Mouse (Mus musculus): Measurements from ENCODE around the gene Auts2. TPM values are rescaled to one million over a fixed set of nuclear protein-coding genes. Genes with fewer than 3 reads are reported as not detected.

Auts2 gene
- polyA plus RNA-seq, 1 experiment from 2014 or later, result 1.0 TPM

- Histone ChIP-seq H3K27me3 (ENCODE audit: insufficient read depth, low read length) (no peaks in the 10 kb centered on the region), H3K36me3 (replicated peaks; ENCODE audit: insufficient read depth, low read length) (no peaks in the 10 kb centered on the region), H3K4me3 (ENCODE audit: low read depth, low read length) (no peak overlapping the region), H3K4me2 (ENCODE audit: low read depth, low read length) (no peak overlapping the region), H3K4me1 (ENCODE audit: insufficient read depth) (no peaks in the 10 kb centered on the region), H3K9ac (replicated peaks) (no peak overlapping the region), H3K9me3 (ENCODE audit: low read length) (no peaks in the 10 kb centered on the region), H3K27ac (ENCODE audit: low read depth) (no peak overlapping the region)
- 78% methylated on average over 7 of the region's 7 CpGs for WGBS (ENCODE audit: insufficient replicate concordance)
- DNase-seq, result no peak
- TF ChIP-seq CTCF (IDR thresholded peaks at IDR 0.05; ENCODE audit: low read depth) (no peak), EP300 (IDR thresholded peaks at IDR 0.05; ENCODE audit: low read depth) (no peak)
- ATAC-seq, result no peak
Observed at GRCm38 (mm10) chr5:132008703-132009222, 534.4 kb downstream of the Auts2 start.

DNA sequence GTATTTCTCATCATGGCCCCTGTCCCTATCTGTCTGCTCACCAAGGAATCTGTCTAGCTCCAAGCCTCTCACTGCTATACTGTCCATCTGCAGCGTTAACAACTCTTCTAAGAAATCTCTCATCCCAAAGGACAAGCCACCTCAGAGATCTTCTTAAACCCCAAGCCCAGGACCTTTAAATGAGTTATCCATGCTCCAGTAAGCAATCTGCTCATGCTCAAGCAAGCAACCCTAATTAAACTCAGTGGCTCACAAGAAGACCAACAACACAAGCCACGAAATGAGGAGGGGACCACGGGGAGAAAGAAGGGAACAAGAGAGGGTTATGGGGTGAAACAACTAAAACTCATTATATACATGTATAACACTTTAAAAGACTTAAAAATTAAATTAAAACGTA is 535.2 kb downstream of the Auts2 start:
- no peaks in the 10 kb centered on the region for H3K4me1 ChIP-seq (ENCODE audit: insufficient read depth)
- no peak overlapping the region for H3K4me2 ChIP-seq (ENCODE audit: low read depth, low read length)
- H3K9ac ChIP-seq (replicated peaks), result no peak overlapping the region
- H3K4me3 ChIP-seq (ENCODE audit: low read depth, low read length), result no peak overlapping the region
- DNase-seq (no peak), ATAC-seq (no peak)
- H3K27ac ChIP-seq (ENCODE audit: low read depth), result no peak overlapping the region
- H3K9me3 ChIP-seq (ENCODE audit: low read length), result no peaks in the 10 kb centered on the region
- no peak for TF ChIP-seq CTCF (IDR thresholded peaks at IDR 0.05; ENCODE audit: low read depth)
- TF ChIP-seq EP300 (IDR thresholded peaks at IDR 0.05; ENCODE audit: low read depth), result no peak
- H3K27me3 ChIP-seq (ENCODE audit: insufficient read depth, low read length), result no peaks in the 10 kb centered on the region
- WGBS (ENCODE audit: insufficient replicate concordance), result 68% methylated on average over 4 of the region's 4 CpGs
- H3K36me3 ChIP-seq (replicated peaks; ENCODE audit: insufficient read depth, low read length), result no peaks in the 10 kb centered on the region

- ATAC-seq (no peak), DNase-seq (no peak)
- H3K27me3 ChIP-seq (ENCODE audit: insufficient read depth, low read length), result no peaks in the 10 kb centered on the region
- no peaks in the 10 kb centered on the region for H3K36me3 ChIP-seq (replicated peaks; ENCODE audit: insufficient read depth, low read length)
- H3K4me3 ChIP-seq (ENCODE audit: low read depth, low read length), result no peak overlapping the region
- 85% methylated on average over 12 of the region's 12 CpGs for WGBS (ENCODE audit: insufficient replicate concordance)
- no peaks in the 10 kb centered on the region for H3K4me1 ChIP-seq (ENCODE audit: insufficient read depth)
- H3K9me3 ChIP-seq (ENCODE audit: low read length), result no peaks in the 10 kb centered on the region
- H3K27ac ChIP-seq (ENCODE audit: low read depth), result no peak overlapping the region
- H3K9ac ChIP-seq (replicated peaks), result no peak overlapping the region
- no peak overlapping the region for H3K4me2 ChIP-seq (ENCODE audit: low read depth, low read length)
- TF ChIP-seq EP300 (IDR thresholded peaks at IDR 0.05; ENCODE audit: low read depth) (no peak), CTCF (IDR thresholded peaks at IDR 0.05; ENCODE audit: low read depth) (no peak)
Observed at GRCm38 (mm10) chr5:131992681-131993211, 550.4 kb downstream of the Auts2 start.

DNA sequence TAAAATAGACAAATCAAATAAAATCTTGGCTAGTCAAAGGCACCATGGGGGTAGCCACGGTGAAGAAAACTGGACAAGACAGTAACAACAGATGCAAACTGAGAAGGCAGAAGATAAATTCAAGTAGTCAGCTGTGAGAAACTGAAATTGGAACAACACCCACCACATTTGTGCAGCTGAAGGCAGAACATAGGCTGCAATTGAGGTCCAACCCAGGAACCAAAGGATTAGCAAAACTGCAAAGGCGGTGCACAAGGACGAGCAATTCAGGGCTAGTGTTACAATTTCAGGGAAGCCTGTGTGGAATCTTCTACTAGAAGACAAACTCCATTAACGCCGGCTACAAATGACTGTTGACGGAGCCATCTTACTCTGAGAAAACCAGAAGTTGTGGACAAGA is 550.9 kb downstream of the Auts2 start:
- no peak overlapping the region for H3K9ac ChIP-seq (replicated peaks)
- no peaks in the 10 kb centered on the region for H3K4me1 ChIP-seq (ENCODE audit: insufficient read depth)
- no peaks in the 10 kb centered on the region for H3K36me3 ChIP-seq (replicated peaks; ENCODE audit: insufficient read depth, low read length)
- no peaks in the 10 kb centered on the region for H3K27me3 ChIP-seq (ENCODE audit: insufficient read depth, low read length)
- H3K4me3 ChIP-seq (ENCODE audit: low read depth, low read length), result no peak overlapping the region
- TF ChIP-seq CTCF (IDR thresholded peaks at IDR 0.05; ENCODE audit: low read depth), result no peak
- no peak for TF ChIP-seq EP300 (IDR thresholded peaks at IDR 0.05; ENCODE audit: low read depth)
- no peak overlapping the region for H3K4me2 ChIP-seq (ENCODE audit: low read depth, low read length)
- no peak for ATAC-seq
- H3K9me3 ChIP-seq (ENCODE audit: low read length), result no peaks in the 10 kb centered on the region
- H3K27ac ChIP-seq (ENCODE audit: low read depth), result no peak overlapping the region
- no peak for DNase-seq
- WGBS (ENCODE audit: insufficient replicate concordance), result 88% methylated on average over 6 of the region's 6 CpGs

DNA sequence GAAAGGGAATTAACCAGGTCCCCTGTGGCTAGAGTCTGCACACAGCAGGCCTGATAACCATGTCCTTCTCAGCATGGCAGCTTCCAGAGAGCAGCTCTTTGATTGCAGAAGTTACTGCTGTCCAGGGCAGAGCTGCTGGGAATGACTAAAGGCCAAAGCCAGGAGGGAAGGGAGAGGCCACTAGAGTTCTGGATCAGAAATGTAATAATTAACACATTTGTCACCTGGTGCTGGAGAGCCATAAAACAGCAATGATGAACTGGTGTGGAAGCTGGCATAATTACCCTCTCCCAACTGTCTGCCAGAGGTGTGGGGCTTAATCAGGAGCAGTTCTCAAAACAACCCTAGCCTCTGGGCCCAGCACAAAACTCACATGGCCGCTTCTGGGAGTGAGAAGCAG is 552.6 kb downstream of the Auts2 start:
- TF ChIP-seq CTCF (IDR thresholded peaks at IDR 0.05; ENCODE audit: low read depth), result no peak
- TF ChIP-seq EP300 (IDR thresholded peaks at IDR 0.05; ENCODE audit: low read depth), result no peak
- ATAC-seq (no peak), DNase-seq (no peak)
- H3K9me3 ChIP-seq (ENCODE audit: low read length), result no peaks in the 10 kb centered on the region
- no peaks in the 10 kb centered on the region for H3K27me3 ChIP-seq (ENCODE audit: insufficient read depth, low read length)
- H3K4me3 ChIP-seq (ENCODE audit: low read depth, low read length), result no peak overlapping the region
- no peak overlapping the region for H3K4me2 ChIP-seq (ENCODE audit: low read depth, low read length)
- no peak overlapping the region for H3K9ac ChIP-seq (replicated peaks)
- WGBS (ENCODE audit: insufficient replicate concordance), result 50% methylated on average over 1 of the region's 1 CpGs
- no peaks in the 10 kb centered on the region for H3K36me3 ChIP-seq (replicated peaks; ENCODE audit: insufficient read depth, low read length)
- no peaks in the 10 kb centered on the region for H3K4me1 ChIP-seq (ENCODE audit: insufficient read depth)
- no peak overlapping the region for H3K27ac ChIP-seq (ENCODE audit: low read depth)

GRCm38 (mm10) chr5:131981451-131981850 is 561.7 kb downstream of the Auts2 start:
- no peak for DNase-seq
- H3K27ac ChIP-seq (ENCODE audit: low read depth), result no peak overlapping the region
- 68% methylated on average over 3 of the region's 3 CpGs for WGBS (ENCODE audit: insufficient replicate concordance)
- H3K4me3 ChIP-seq (ENCODE audit: low read depth, low read length), result no peak overlapping the region
- ATAC-seq, result no peak
- H3K9ac ChIP-seq (replicated peaks), result no peak overlapping the region
- no peaks in the 10 kb centered on the region for H3K9me3 ChIP-seq (ENCODE audit: low read length)
- no peaks in the 10 kb centered on the region for H3K4me1 ChIP-seq (ENCODE audit: insufficient read depth)
- no peak overlapping the region for H3K4me2 ChIP-seq (ENCODE audit: low read depth, low read length)
- H3K36me3 ChIP-seq (replicated peaks; ENCODE audit: insufficient read depth, low read length), result no peaks in the 10 kb centered on the region
- no peak for TF ChIP-seq CTCF (IDR thresholded peaks at IDR 0.05; ENCODE audit: low read depth)
- no peak for TF ChIP-seq EP300 (IDR thresholded peaks at IDR 0.05; ENCODE audit: low read depth)
- H3K27me3 ChIP-seq (ENCODE audit: insufficient read depth, low read length), result no peaks in the 10 kb centered on the region
